Mouse (Mus musculus): ENCODE data around the gene Igdcc3. TPM values are rescaled to one million over a fixed set of nuclear protein-coding genes. Genes with fewer than 3 reads are reported as not detected.

Gene Igdcc3
- polyA plus RNA-seq, 2 experiments: 1.1 to 1.2 TPM

- 4% methylated on average over 10 of the region's 10 CpGs for WGBS
- Histone ChIP-seq H3K9me3 (ENCODE audit: control insufficient read depth, low read length) (no peaks in the 10 kb centered on the region), H3K36me3 (ENCODE audit: control insufficient read depth, insufficient read depth, low read length) (peaks cover 39% of the 10 kb centered on the region), H3K9ac (ENCODE audit: low read depth, low read length, severe bottlenecking) (no peak overlapping the region), H3K4me3 (replicated peaks; ENCODE audit: low read length) (no peak overlapping the region), H3K4me1 (ENCODE audit: control insufficient read depth, insufficient read depth, low read length) (no peaks in the 10 kb centered on the region), H3K27ac (replicated peaks; ENCODE audit: low read depth, low read length) (no peak overlapping the region), H3K4me2 (replicated peaks; ENCODE audit: low read depth, low read length, severe bottlenecking) (no peak overlapping the region), H3K27me3 (ENCODE audit: control insufficient read depth, insufficient read depth, low read length) (no peaks in the 10 kb centered on the region)
- peak; percentile 76 for DNase-seq (ENCODE audit: low spot score)
- TF ChIP-seq POLR2A (IDR thresholded peaks at IDR 0.05; ENCODE audit: borderline replicate concordance, extremely low read depth, insufficient read depth, insufficient read length): no peak
- ATAC-seq (ENCODE audit: low FRiP score, low read depth): no peak; the same call in 1 of the 2 replicates
Measured at GRCm38 (mm10) chr9:65133739-65134138, 7.2 kb upstream of the Igdcc3 start.

- Histone ChIP-seq H3K4me1 (ENCODE audit: control insufficient read depth, insufficient read depth, low read length) (no peaks in the 10 kb centered on the region), H3K4me2 (replicated peaks; ENCODE audit: low read depth, low read length, severe bottlenecking) (no peak overlapping the region), H3K9me3 (ENCODE audit: control insufficient read depth, low read length) (no peaks in the 10 kb centered on the region), H3K27me3 (ENCODE audit: control insufficient read depth, insufficient read depth, low read length) (peaks cover 7% of the 10 kb centered on the region), H3K4me3 (replicated peaks; ENCODE audit: low read length) (no peak overlapping the region), H3K27ac (replicated peaks; ENCODE audit: low read depth, low read length) (no peak overlapping the region), H3K36me3 (ENCODE audit: control insufficient read depth, insufficient read depth, low read length) (peaks cover 28% of the 10 kb centered on the region), H3K9ac (ENCODE audit: low read depth, low read length, severe bottlenecking) (no peak overlapping the region)
- 85% methylated on average over 4 of the region's 4 CpGs for WGBS
- DNase-seq (ENCODE audit: low spot score): no peak
- no peak for ATAC-seq (ENCODE audit: low FRiP score, low read depth)
- no peak for TF ChIP-seq POLR2A (IDR thresholded peaks at IDR 0.05; ENCODE audit: borderline replicate concordance, extremely low read depth, insufficient read depth, insufficient read length)
Measured at GRCm38 (mm10) chr9:65135126-65135525, 5.9 kb upstream of the Igdcc3 start.

DNA sequence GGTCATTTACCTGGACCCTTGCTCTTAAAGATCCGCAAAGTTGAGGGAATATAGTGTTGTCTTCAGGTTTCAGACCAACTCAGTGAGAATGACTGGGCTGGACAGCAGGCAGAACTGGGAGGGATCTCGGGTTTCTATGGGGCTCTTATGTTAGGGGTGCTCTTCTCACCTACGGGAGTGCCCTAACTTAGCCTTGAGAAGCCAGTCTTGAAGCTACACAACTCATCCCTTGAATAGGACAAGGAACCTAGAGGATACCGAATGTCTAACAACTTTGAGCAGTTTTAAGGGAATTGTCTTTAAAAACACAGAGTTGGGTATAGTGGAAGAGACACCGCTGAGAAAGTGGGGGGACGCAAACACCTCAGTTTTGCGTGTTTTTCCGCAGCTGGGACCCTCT, 498 bp upstream of the Igdcc3 start:
- H3K27me3 ChIP-seq (ENCODE audit: control insufficient read depth, insufficient read depth, low read length): peaks cover 42% of the 10 kb centered on the region

DNA sequence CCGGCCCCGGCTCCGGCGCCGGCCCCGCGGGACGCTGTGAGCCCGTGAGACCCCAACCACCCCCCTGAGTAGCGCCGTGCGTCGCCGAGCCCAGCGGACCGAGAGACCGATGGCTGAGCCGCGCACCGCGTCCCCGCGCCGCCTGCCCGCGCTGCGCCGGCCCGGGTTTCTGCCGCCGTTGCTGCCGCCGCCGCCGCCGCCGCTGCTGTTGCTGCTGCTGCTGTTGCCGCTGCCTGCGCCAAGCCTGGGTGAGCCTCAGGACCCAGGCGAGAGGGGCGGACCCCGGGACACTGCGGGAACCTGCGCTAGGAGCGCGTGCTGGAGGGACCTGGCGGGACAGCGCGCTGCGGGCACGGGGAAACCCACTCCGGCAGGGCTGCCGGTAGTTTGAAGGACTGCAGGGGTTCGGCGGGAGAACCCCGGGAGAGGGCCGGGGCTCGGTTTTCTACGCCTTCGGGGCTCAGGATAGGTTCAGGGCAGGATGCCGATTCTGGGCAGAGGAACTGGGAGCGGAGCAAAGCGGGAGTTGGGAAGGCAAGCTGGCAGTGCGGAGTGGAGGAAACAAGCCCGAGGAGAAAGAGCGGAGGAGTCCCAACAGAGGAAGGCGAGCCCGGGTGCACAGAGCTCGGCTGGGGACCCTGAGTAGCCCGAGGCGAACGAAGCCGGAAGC, 452 bp downstream of the Igdcc3 start:
- Histone ChIP-seq H3K27ac (replicated peaks; ENCODE audit: low read depth, low read length) (no peak overlapping the region; the same call in 1 of the 2 replicates), H3K27me3 (ENCODE audit: control insufficient read depth, insufficient read depth, low read length) (peaks cover 42% of the 10 kb centered on the region), H3K4me2 (replicated peaks; ENCODE audit: low read depth, low read length, severe bottlenecking) (peak overlapping the region; percentile 96), H3K9me3 (ENCODE audit: control insufficient read depth, low read length) (no peaks in the 10 kb centered on the region), H3K4me3 (replicated peaks; ENCODE audit: low read length) (peak overlapping the region; percentile 67), H3K9ac (ENCODE audit: low read depth, low read length, severe bottlenecking) (peak overlapping the region; percentile 70), H3K36me3 (ENCODE audit: control insufficient read depth, insufficient read depth, low read length) (no peaks in the 10 kb centered on the region), H3K4me1 (ENCODE audit: control insufficient read depth, insufficient read depth, low read length) (peaks cover 11% of the 10 kb centered on the region)
- under 1% methylated on average over 41 of the region's 73 CpGs for WGBS
- DNase-seq (ENCODE audit: low spot score): peak; percentile 29
- ATAC-seq (ENCODE audit: low FRiP score, low read depth): peak; percentile 53
- TF ChIP-seq POLR2A (IDR thresholded peaks at IDR 0.05; ENCODE audit: borderline replicate concordance, extremely low read depth, insufficient read depth, insufficient read length): no peak

More for the DNA sequence above, 498 bp upstream of the Igdcc3 start:
- peaks cover 2% of the 10 kb centered on the region; the same call in 1 of the 2 replicates for H3K36me3 ChIP-seq (ENCODE audit: control insufficient read depth, insufficient read depth, low read length)
- H3K4me2 ChIP-seq (replicated peaks; ENCODE audit: low read depth, low read length, severe bottlenecking): peak overlapping the region; percentile 96
- H3K27ac ChIP-seq (replicated peaks; ENCODE audit: low read depth, low read length): no peak overlapping the region
- H3K4me3 ChIP-seq (replicated peaks; ENCODE audit: low read length): peak overlapping the region; percentile 67
- peaks cover 11% of the 10 kb centered on the region for H3K4me1 ChIP-seq (ENCODE audit: control insufficient read depth, insufficient read depth, low read length)
- no peak for DNase-seq (ENCODE audit: low spot score)
- peak overlapping the region; percentile 70 for H3K9ac ChIP-seq (ENCODE audit: low read depth, low read length, severe bottlenecking)
- 2% methylated on average over 8 of the region's 8 CpGs for WGBS
- H3K9me3 ChIP-seq (ENCODE audit: control insufficient read depth, low read length): no peaks in the 10 kb centered on the region
- no peak for TF ChIP-seq POLR2A (IDR thresholded peaks at IDR 0.05; ENCODE audit: borderline replicate concordance, extremely low read depth, insufficient read depth, insufficient read length)
- no peak for ATAC-seq (ENCODE audit: low FRiP score, low read depth)

DNA sequence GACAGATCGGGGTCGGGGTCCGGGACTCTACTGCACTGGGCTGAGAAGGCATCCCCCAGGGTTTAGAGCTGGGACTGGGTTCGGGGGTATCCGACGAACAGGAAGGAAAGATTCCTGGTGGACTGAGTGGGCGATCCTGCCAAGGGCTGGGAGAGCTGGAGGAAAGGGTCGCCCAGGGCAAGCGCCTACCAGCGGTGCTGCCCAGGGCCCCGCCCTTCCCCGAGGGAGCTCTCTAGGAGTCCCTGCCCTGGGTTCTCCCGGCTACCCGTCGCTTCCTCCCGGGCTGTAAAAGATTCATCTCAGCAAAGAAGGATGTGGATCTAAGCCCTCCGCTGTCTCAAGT, 958 bp downstream of the Igdcc3 start:
- Histone ChIP-seq H3K9ac (ENCODE audit: low read depth, low read length, severe bottlenecking) (peak overlapping the region; percentile 70), H3K27me3 (ENCODE audit: control insufficient read depth, insufficient read depth, low read length) (peaks cover 42% of the 10 kb centered on the region), H3K9me3 (ENCODE audit: control insufficient read depth, low read length) (no peaks in the 10 kb centered on the region), H3K36me3 (ENCODE audit: control insufficient read depth, insufficient read depth, low read length) (no peaks in the 10 kb centered on the region), H3K4me1 (ENCODE audit: control insufficient read depth, insufficient read depth, low read length) (peaks cover 11% of the 10 kb centered on the region), H3K4me3 (replicated peaks; ENCODE audit: low read length) (peak overlapping the region; percentile 67), H3K4me2 (replicated peaks; ENCODE audit: low read depth, low read length, severe bottlenecking) (peak overlapping the region; percentile 96), H3K27ac (replicated peaks; ENCODE audit: low read depth, low read length) (no peak overlapping the region; the same call in 1 of the 2 replicates)
- TF ChIP-seq POLR2A (IDR thresholded peaks at IDR 0.05; ENCODE audit: borderline replicate concordance, extremely low read depth, insufficient read depth, insufficient read length): no peak
- 0 out of 2 replicates have a peak, but pooled peaks have one; percentile 8 for ATAC-seq (ENCODE audit: low FRiP score, low read depth)
- peak; percentile 40 for DNase-seq (ENCODE audit: low spot score)
- 0% methylated on average over 13 of the region's 17 CpGs for WGBS
